Mouse (Mus musculus) myocyte (in vitro differentiated cells): ENCODE data around the gene Necab2. TPM values are rescaled to one million over a fixed set of nuclear protein-coding genes. Genes with fewer than 3 reads are reported as not detected.
A peak's percentile ranks its signal among the peaks of the same experiment; 100 is the strongest.

ENCODE experiments used
- H3K27me3 ChIP-seq: one replicate; pipeline ENCODE4 v1.6.1; 2011; ENCODE audit not compliant: control insufficient read depth, insufficient read depth, insufficient read length
- H3K36me3 ChIP-seq: one replicate; pipeline ENCODE4 v1.6.1; 2011; ENCODE audit not compliant: control insufficient read depth, insufficient read depth
- H3K4me2 ChIP-seq: one replicate; pipeline ENCODE4 v1.6.1; 2011; ENCODE audit warnings: low read depth, control low read depth
- H3K4me3 ChIP-seq: one replicate; pipeline ENCODE4 v1.5.1; 2011; ENCODE audit warnings: mild to moderate bottlenecking, control low read depth, moderate library complexity
- H3K79me2 ChIP-seq: one replicate; pipeline ENCODE4 v1.6.1; 2011; ENCODE audit not compliant: control insufficient read depth, insufficient read depth
- H3ac ChIP-seq: one replicate; pipeline ENCODE4 v1.6.1; 2011; ENCODE audit not compliant: control insufficient read depth, insufficient read length
- CEBPB ChIP-seq: IDR thresholded peaks from 2 replicates; pipeline ENCODE4 v1.6.1; 2011; ENCODE audit warnings: mild to moderate bottlenecking, moderate library complexity; ENCODE audit not compliant: poor library complexity, insufficient read depth, severe bottlenecking
- E2F4 ChIP-seq: IDR thresholded peaks from one replicate; pipeline ENCODE4 v1.6.1; 2011; ENCODE audit warnings: mild to moderate bottlenecking, control low read depth, moderate library complexity; ENCODE audit not compliant: insufficient read depth
- MAX ChIP-seq: IDR thresholded peaks from one replicate; pipeline ENCODE4 v1.6.1; 2011; ENCODE audit warnings: low read depth, mild to moderate bottlenecking, control low read depth
- MYOD1 ChIP-seq, 3 experiments: IDR thresholded peaks; one replicate each; pipeline ENCODE4 v1.6.1; 2011; ENCODE audit warnings: control low read depth in 2 of 3, low read depth in 2 of 3, mild to moderate bottlenecking in 2 of 3, moderate library complexity in 1 of 3; ENCODE audit not compliant: insufficient read length in 2 of 3, control insufficient read depth in 1 of 3
- MYOG ChIP-seq, 3 experiments: IDR thresholded peaks; one replicate each; pipeline ENCODE4 v1.6.1; 2011; ENCODE audit warnings: control low read depth in 2 of 3, low read depth in 2 of 3, mild to moderate bottlenecking in 2 of 3; ENCODE audit not compliant: insufficient read length in 2 of 3, control insufficient read depth in 1 of 3, insufficient read depth in 1 of 3
- POLR2A ChIP-seq: IDR thresholded peaks from one replicate; pipeline ENCODE4 v1.6.1; 2011; ENCODE audit warnings: low read depth, mild to moderate bottlenecking, control low read depth, moderate library complexity; ENCODE audit not compliant: insufficient read length
- POLR2AphosphoS2 ChIP-seq: IDR thresholded peaks from one replicate; pipeline ENCODE4 v1.6.1; 2011; ENCODE audit warnings: low read depth, control low read depth; ENCODE audit not compliant: insufficient read length
- REST ChIP-seq: IDR thresholded peaks from one replicate; pipeline ENCODE4 v1.6.1; 2011; ENCODE audit warnings: mild to moderate bottlenecking, control low read depth, moderate library complexity; ENCODE audit not compliant: insufficient read depth, insufficient read length
- SRF ChIP-seq: IDR thresholded peaks from one replicate; pipeline ENCODE4 v1.6.1; 2011; ENCODE audit warnings: low read depth; ENCODE audit not compliant: control insufficient read depth, insufficient read length
- TCF12 ChIP-seq: IDR thresholded peaks from one replicate; pipeline ENCODE4 v1.6.1; 2011; ENCODE audit warnings: mild to moderate bottlenecking, control low read depth; ENCODE audit not compliant: poor library complexity, insufficient read depth, severe bottlenecking
- TCF3 ChIP-seq: IDR thresholded peaks from one replicate; pipeline ENCODE4 v1.6.1; 2011; ENCODE audit warnings: low read depth, control low read depth; ENCODE audit not compliant: insufficient read length
- USF1 ChIP-seq: IDR thresholded peaks from one replicate; pipeline ENCODE4 v1.6.1; 2011; ENCODE audit warnings: low read depth, mild to moderate bottlenecking, control low read depth, moderate library complexity
- polyA plus RNA-seq: library from polyadenylated mRNA; unstranded; fragments of >200 nt; fragmentation: generic; extraction: Trizol; gene quantifications from one replicate; pipeline ENCODE4 v1.2.1, GENCODE M21; 2012; ENCODE audit warnings: missing spikeins

The Necab2 gene
- polyA plus RNA-seq, 1 experiment = not detected

- Histone ChIP-seq H3K27me3 (no peaks in the 10 kb centered on the region), H3ac (no peak overlapping the region), H3K4me3 (no peak overlapping the region), H3K4me2 (no peak overlapping the region), H3K79me2 (peaks cover 4% of the 10 kb centered on the region), H3K36me3 (no peaks in the 10 kb centered on the region)
- TF ChIP-seq USF1 (no peak), TCF3 (no peak), CEBPB (no peak), SRF (no peak), REST (no peak), MYOG (IDR thresholded peaks at IDR 0.05; ENCODE audit: control insufficient read depth in 1 of 3, insufficient read depth in 1 of 3, insufficient read length in 2 of 3, low read depth in 2 of 3) (no peak), MAX (no peak), TCF12 (no peak), POLR2AphosphoS2 (no peak), POLR2A (no peak), E2F4 (no peak), MYOD1 (IDR thresholded peaks at IDR 0.05; ENCODE audit: control insufficient read depth in 1 of 3, insufficient read length in 2 of 3, low read depth in 2 of 3) (no peak)
Observed at GRCm38 (mm10) chr8:119432372-119432771, 14.1 kb upstream of the Necab2 start.

GRCm38 (mm10) chr8:119433582-119434174 is 12.8 kb upstream of the Necab2 start, which contains the start of gene Osgin1:
TSS of gene Osgin1 (plus strand) at chr8:119434124.
- Histone ChIP-seq H3K27me3 (no peaks in the 10 kb centered on the region), H3K79me2 (peaks cover 17% of the 10 kb centered on the region), H3ac (no peak within 1 kb of the TSS), H3K36me3 (no peaks in the 10 kb centered on the region), H3K4me3 (no peak within 1 kb of the TSS), H3K4me2 (no peak within 1 kb of the TSS)
- no peak for TF ChIP-seq E2F4
- TF ChIP-seq MAX = no peak
- TF ChIP-seq SRF = no peak
- no peak for TF ChIP-seq TCF3
- TF ChIP-seq TCF12 = no peak
- TF ChIP-seq REST = no peak

- H3K4me2 ChIP-seq = no peak overlapping the region
- no peak for TF ChIP-seq MAX
- no peak for TF ChIP-seq E2F4
- TF ChIP-seq REST = no peak
- no peak for TF ChIP-seq CEBPB
- TF ChIP-seq TCF3 = no peak
- TF ChIP-seq MYOD1 (IDR thresholded peaks at IDR 0.05; ENCODE audit: control insufficient read depth in 1 of 3, insufficient read length in 2 of 3, low read depth in 2 of 3) = no peak
- no peak overlapping the region for H3K4me3 ChIP-seq
- no peaks in the 10 kb centered on the region for H3K27me3 ChIP-seq
- no peak overlapping the region for H3ac ChIP-seq
- H3K36me3 ChIP-seq = no peaks in the 10 kb centered on the region
- H3K79me2 ChIP-seq = peaks cover 21% of the 10 kb centered on the region
Observed at GRCm38 (mm10) chr8:119434569-119434968, 11.9 kb upstream of the Necab2 start.

- no peak overlapping the region for H3K4me3 ChIP-seq
- no peaks in the 10 kb centered on the region for H3K36me3 ChIP-seq
- no peak for TF ChIP-seq SRF
- H3K4me2 ChIP-seq = no peak overlapping the region
- peaks cover 21% of the 10 kb centered on the region for H3K79me2 ChIP-seq
- H3K27me3 ChIP-seq = no peaks in the 10 kb centered on the region
- no peak overlapping the region for H3ac ChIP-seq
Observed at GRCm38 (mm10) chr8:119435527-119435926, 11.0 kb upstream of the Necab2 start.

- peak overlapping the region; percentile 69 for H3K4me3 ChIP-seq
- peaks cover 21% of the 10 kb centered on the region for H3K79me2 ChIP-seq
- TF ChIP-seq TCF3 (no peak), MYOG (IDR thresholded peaks at IDR 0.05; ENCODE audit: control insufficient read depth in 1 of 3, insufficient read depth in 1 of 3, insufficient read length in 2 of 3, low read depth in 2 of 3) (no peak), SRF (no peak), USF1 (no peak), CEBPB (no peak), POLR2AphosphoS2 (no peak), REST (no peak), POLR2A (no peak)
- H3K4me2 ChIP-seq = peak overlapping the region; percentile 79
- no peaks in the 10 kb centered on the region for H3K36me3 ChIP-seq
- no peak overlapping the region for H3ac ChIP-seq
- H3K27me3 ChIP-seq = no peaks in the 10 kb centered on the region
Observed at GRCm38 (mm10) chr8:119436331-119436730, 10.2 kb upstream of the Necab2 start.
